Mouse (Mus musculus): Measurements from ENCODE around the gene Rpl3l. TPM values are rescaled to one million over a fixed set of nuclear protein-coding genes. Genes with fewer than 3 reads are reported as not detected.

The Rpl3l gene
- total RNA-seq, 1 experiment: 0.67 TPM

DNA sequence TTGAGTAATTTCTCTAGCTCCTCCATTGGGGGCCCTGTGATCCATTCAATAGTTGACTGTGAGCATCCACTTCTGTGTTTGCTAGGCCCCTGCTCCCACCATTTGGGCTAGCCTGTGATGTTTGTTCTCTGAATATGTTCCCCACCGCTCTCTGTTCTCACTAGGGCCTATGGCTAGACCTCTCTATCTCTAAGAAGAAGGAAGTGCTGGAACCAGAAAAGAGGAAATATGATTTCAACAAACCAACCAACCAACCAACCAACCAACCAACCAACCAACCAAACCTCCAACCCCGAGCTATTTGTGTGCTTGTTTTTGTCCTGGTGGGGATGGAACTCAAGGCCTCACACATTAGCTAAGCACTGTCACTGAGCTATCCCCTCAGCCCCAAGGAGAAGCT, 53.2 kb downstream of the Rpl3l start:
- TF ChIP-seq ZNF384 (IDR thresholded peaks at IDR 0.05; ENCODE audit: low read depth, low read length): no peak
- no peak for TF ChIP-seq CHD2 (IDR thresholded peaks at IDR 0.05; ENCODE audit: low read depth, low read length)
- no peak for TF ChIP-seq ZC3H11A (IDR thresholded peaks at IDR 0.05; ENCODE audit: borderline replicate concordance, low read depth, low read length)
- TF ChIP-seq HCFC1 (IDR thresholded peaks at IDR 0.05; ENCODE audit: borderline replicate concordance, insufficient read depth, low read length): no peak
- TF ChIP-seq MAFK (IDR thresholded peaks at IDR 0.05; ENCODE audit: insufficient read depth, low read depth, low read length): no peak
- H3K27ac ChIP-seq (ENCODE audit: insufficient read depth, low read depth, low read length, poor library complexity, severe bottlenecking): no peak overlapping the region
- in situ Hi-C loops (cut with MboI; ENCODE audit: low sequenced_read_pairs in 2 of 2, unreplicated experiment in 2 of 2): no loop called here
- no peaks in the 10 kb centered on the region for H3K36me3 ChIP-seq (ENCODE audit: control insufficient read depth, insufficient read depth, low read length, poor library complexity, severe bottlenecking)
- H3K4me1 ChIP-seq (ENCODE audit: control insufficient read depth in 2 of 2, insufficient read depth in 2 of 2, low read length in 2 of 2, poor library complexity in 1 of 2): peaks cover 1 to 2% of the 10 kb centered on the region in 2 experiments; a peak in 1 of 4 replicates
- H3K9me3 ChIP-seq (ENCODE audit: control insufficient read depth, insufficient read depth, low read depth, low read length): no peaks in the 10 kb centered on the region
- no peak for DNase-seq (ENCODE audit: low read depth, low spot score)
- H3K4me3 ChIP-seq (ENCODE audit: insufficient read depth in 1 of 2, low read depth in 1 of 2, low read length in 2 of 2, poor library complexity in 1 of 2, severe bottlenecking in 1 of 2): no peak overlapping the region
- H3K9ac ChIP-seq (ENCODE audit: insufficient read depth, low read depth, low read length, poor library complexity, severe bottlenecking): no peak overlapping the region

Other genes starting within 250 kb of the Rpl3l start
- 24.2 and 32.8 TPM in 2 replicates for gene Mlst8, start 248.7 kb upstream of the Rpl3l start, total RNA-seq (2012; rRNA removed)
- 1.8 and 2.0 TPM in 2 replicates for gene Caskin1, start 239.2 kb upstream of the Rpl3l start, total RNA-seq (2012; rRNA removed)
- 149 and 228 TPM in 2 replicates for gene Traf7, start 199.9 kb upstream of the Rpl3l start, total RNA-seq (2012; rRNA removed)
- 2.8 and 7.4 TPM in 2 replicates for gene Rab26, start 193.6 kb upstream of the Rpl3l start, total RNA-seq (2012; rRNA removed)
- 27.8 and 35.9 TPM in 2 replicates for gene Pkd1, start 178.0 kb upstream of the Rpl3l start, total RNA-seq (2012; rRNA removed)
- 93.0 and 118 TPM in 2 replicates for gene Tsc2, start 95.2 kb upstream of the Rpl3l start, total RNA-seq (2012; rRNA removed)
- gene Nthl1, start 95.1 kb upstream of the Rpl3l start, total RNA-seq (2012; rRNA removed): 39.4 and 43.0 TPM in 2 replicates
- gene Slc9a3r2, start 77.5 kb upstream of the Rpl3l start, total RNA-seq (2012; rRNA removed): 11.4 and 22.7 TPM in 2 replicates
- 3.0 and 6.0 TPM in 2 replicates for gene Npw, start 69.4 kb upstream of the Rpl3l start, total RNA-seq (2012; rRNA removed)
- 39.7 and 55.9 TPM in 2 replicates for gene Zfp598, start 58.1 kb upstream of the Rpl3l start, total RNA-seq (2012; rRNA removed)
- 4.1 and 13.1 TPM in 2 replicates for gene Syngr3, start 37.9 kb upstream of the Rpl3l start, total RNA-seq (2012; rRNA removed)
- gene Gfer, start 31.7 kb upstream of the Rpl3l start, total RNA-seq (2012; rRNA removed): 61.8 and 63.4 TPM in 2 replicates
- 2.9 and 7.5 TPM in 2 replicates for gene Noxo1, start 31.6 kb upstream of the Rpl3l start, total RNA-seq (2012; rRNA removed)
- 108 and 119 TPM in 2 replicates for gene Tbl3, start 20.2 kb upstream of the Rpl3l start, total RNA-seq (2012; rRNA removed)
- gene Rnf151, start 9.8 kb upstream of the Rpl3l start, total RNA-seq (2012; rRNA removed): 0.71 and 0.95 TPM in 2 replicates
- gene Rps2, start 9.7 kb upstream of the Rpl3l start, total RNA-seq (2012; rRNA removed): 3,495 and 3,661 TPM in 2 replicates
- gene Ndufb10, start 3.3 kb upstream of the Rpl3l start, total RNA-seq (2012; rRNA removed): 147 and 191 TPM in 2 replicates
- gene Msrb1, start 8.8 kb downstream of the Rpl3l start, total RNA-seq (2012; rRNA removed): 23.5 and 30.2 TPM in 2 replicates
- 1.6 and 2.3 TPM in 2 replicates for gene Hs3st6, start 25.2 kb downstream of the Rpl3l start, total RNA-seq (2012; rRNA removed)
- gene Meiob, start 76.5 kb downstream of the Rpl3l start, total RNA-seq (2012; rRNA removed): 0.13 and 0.42 TPM in 2 replicates
- gene Hagh, start 112.3 kb downstream of the Rpl3l start, total RNA-seq (2012; rRNA removed): 37.3 and 40.5 TPM in 2 replicates
- 9.7 and 9.8 TPM in 2 replicates for gene Fahd1, start 122.5 kb downstream of the Rpl3l start, total RNA-seq (2012; rRNA removed)
- gene Igfals, start 138.2 kb downstream of the Rpl3l start, total RNA-seq (2012; rRNA removed): 2.5 and 5.8 TPM in 2 replicates
- 85.8 and 118 TPM in 2 replicates for gene Nubp2, start 158.5 kb downstream of the Rpl3l start, total RNA-seq (2012; rRNA removed)
- 34.2 and 37.1 TPM in 2 replicates for gene Spsb3, start 158.8 kb downstream of the Rpl3l start, total RNA-seq (2012; rRNA removed)
- 21.8 and 33.7 TPM in 2 replicates for gene Eme2, start 167.3 kb downstream of the Rpl3l start, total RNA-seq (2012; rRNA removed)
- 36.1 and 39.6 TPM in 2 replicates for gene Mrps34, start 167.3 kb downstream of the Rpl3l start, total RNA-seq (2012; rRNA removed)
- 59.4 and 84.1 TPM in 2 replicates for gene Nme3, start 168.7 kb downstream of the Rpl3l start, total RNA-seq (2012; rRNA removed)
- 55.7 and 63.7 TPM in 2 replicates for gene Mapk8ip3, start 209.2 kb downstream of the Rpl3l start, total RNA-seq (2012; rRNA removed)
- 90.3 and 105 TPM in 2 replicates for gene Jpt2, start 232.9 kb downstream of the Rpl3l start, total RNA-seq (2012; rRNA removed)

Data from ES-E14 (cell line).